Mouse (Mus musculus) mouse trophoblast stem cell (cell line): ENCODE measurements around the gene Vmn2r9.
"Not testable (repeated sequence)": the region's sequence is repeated elsewhere in the genome, so short reads cannot be mapped to it uniquely, and the experiment has no call there.

Experiments
- in situ Hi-C, 2 experiments: fragments of 300-500 bp; cut with MseI, MboI; formaldehyde crosslinking; loops; 2 replicates in 1 of 2; 3 replicates in 1 of 2; pipeline ENCODE4 v1.15.1; 2025

Gene Vmn2r9

DNA sequence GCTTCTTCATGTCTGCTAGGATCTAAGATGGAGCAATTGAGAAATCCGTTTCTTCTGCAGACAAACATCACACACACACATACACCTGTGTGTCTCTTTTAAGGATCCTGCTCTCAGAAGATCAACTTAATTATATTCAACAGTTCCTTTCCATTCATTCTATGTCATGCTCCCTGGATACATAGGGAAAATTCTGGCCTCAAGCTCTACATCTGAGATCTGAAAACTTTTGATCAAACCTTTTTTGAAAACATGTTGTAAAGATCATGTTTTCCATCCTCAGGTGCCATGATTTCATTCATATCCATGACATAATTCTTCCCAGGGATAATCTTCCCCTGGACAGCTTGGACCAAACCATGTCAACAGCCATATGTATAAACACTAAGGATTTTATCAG is at the start of gene Vmn2r9:
TSS of gene Vmn2r9 (minus strand) at position 101 of the 400 bp plus-strand sequence.
- in situ Hi-C loops = loop anchor here (10.0 kb wide), 2 partner anchors 232 to 242 kb away; partner anchors contain the start of gene Vmn2r12 (in 1 of the 2)

DNA sequence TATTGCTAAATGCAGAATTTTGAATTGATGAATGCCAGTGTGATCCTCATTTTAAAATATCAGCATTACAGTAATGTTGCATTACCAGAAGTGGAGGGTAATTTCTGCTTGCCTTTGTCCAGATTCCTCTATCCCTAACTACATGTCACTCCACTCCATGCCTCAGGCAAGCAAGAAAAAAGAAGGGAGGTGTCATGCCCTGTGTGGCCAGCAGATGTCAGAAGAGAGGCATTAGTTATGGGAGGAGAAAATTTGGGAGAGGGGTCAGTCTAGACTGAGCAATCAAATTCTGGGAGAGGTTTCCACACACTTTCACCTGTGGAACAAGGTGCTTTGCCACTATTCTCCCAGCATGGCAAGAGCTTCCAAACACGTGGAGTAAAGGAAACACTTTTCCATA is 14.3 kb upstream of the Vmn2r9 start:
- in situ Hi-C loops = not testable (repeated sequence)

DNA sequence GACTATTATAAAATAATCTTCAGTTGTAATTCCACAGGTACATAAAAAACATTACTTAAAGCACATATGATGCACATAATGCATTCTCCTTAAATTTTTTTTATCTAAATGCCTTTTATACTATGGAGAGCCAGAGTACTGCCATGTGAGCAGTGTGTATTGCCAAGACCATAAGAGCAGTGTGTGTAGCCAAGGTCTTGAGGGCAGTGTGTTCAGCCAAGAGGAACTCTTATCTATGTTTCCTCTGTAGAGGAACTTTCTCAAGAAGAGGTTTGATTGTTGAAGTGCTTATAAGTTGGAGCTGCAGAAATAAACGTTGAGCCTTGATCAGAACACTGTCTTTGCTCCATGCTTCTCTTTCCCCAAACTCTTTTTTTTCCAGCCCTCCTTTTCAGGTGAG is 2.9 kb downstream of the Vmn2r9 start:
- in situ Hi-C loops = no loop called here

DNA sequence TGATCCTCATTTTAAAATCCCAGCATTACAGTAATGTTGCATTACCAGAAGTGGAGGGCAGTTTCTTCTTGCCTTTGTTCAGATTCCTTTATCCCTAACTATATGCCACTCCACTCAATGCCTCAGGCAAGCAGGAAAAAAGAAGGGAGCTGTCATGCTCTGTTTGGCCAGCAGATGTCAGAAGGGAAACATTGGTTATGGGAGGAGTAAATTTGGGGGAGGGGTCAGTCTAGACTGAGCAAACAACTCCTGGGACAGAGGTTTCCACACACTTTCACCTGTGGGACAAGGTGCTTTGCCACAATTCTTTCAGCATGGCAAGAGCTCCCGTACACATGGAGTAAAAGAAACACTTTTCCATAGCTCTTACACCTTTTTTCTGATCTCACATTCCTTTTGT is 16.2 kb downstream of the Vmn2r9 start:
- in situ Hi-C loops = no loop called here

DNA sequence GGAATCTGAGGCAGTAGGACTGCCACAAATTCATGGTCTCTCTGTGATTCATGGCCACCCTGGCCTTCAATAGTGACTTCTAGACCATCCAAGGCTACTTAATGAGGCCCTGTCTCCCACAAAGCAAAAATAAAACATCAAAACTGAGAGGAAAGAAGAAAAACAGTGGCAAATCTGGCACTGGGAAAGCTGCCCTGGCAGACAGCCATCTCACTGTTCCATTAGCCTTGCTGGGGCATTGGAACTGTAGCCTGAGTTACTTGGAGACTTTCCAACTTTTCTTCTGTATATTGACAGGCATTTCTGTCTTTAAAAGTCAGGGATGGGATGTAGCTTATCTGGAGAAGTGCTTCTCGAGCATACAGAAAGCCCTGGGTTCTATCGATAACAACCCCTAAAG is 29.1 kb downstream of the Vmn2r9 start:
- in situ Hi-C loops = no loop called here

DNA sequence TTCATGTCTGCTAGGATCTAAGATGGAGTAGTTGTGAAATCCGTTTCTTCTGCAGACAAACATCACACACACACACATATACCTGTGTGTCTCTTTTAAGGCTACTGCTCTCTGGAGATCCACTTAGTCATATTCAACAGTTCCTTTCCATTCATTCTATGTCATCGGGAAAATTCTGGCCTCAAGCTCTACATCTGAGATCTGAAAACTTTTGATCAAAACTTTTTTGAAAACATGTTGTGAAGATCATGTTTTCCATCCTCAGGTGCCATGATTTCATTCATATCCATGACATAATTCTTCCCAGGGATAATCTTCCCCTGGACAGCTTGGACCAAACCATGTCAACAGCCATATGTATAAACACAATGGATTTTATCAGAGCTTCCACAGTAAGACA is 43.7 kb downstream of the Vmn2r9 start, which contains the start of gene Vmn2r8:
TSS of gene Vmn2r8 (minus strand) at position 101 of the 400 bp plus-strand sequence.
- in situ Hi-C loops = not testable (repeated sequence)

DNA sequence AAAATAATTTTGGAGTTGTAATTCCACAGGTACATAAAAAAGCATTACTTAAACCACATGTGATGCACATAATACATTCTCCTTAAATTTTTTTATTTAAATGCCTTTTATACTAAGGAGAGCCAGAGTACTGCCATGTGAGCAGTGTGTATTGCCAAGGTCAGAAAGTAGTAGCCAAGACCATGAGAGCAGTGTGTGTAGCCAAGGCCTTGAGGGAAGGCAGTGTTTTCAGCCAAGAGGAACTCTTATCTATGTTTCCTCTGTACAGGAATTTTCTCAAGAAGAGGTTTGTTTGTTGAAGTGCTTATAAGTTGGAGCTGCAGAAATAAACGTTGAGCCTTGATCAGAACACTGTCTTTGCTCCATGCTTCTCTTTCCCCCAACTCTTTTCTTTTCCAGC is 48.8 kb downstream of the Vmn2r9 start:
- in situ Hi-C loops = no loop called here

DNA sequence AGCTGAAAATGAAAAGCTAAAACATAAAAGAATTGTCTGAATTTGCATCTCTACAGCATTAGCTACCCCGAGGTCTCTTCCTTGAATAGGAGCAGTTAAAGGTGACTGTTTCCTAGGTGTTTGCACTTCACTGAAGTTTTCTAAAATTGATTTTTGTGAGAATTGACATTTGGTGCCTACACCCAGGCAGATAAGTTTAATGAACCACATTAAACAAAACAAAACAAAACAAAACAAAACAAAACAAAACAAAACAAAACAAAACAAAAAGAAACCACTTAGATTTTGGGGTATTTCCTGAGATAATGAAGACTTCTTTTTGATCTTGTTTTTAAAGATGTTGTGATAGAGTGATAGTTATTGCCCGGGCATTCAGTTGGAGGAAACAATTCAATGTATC is 57.1 kb downstream of the Vmn2r9 start, which contains the start of gene Tmed11:
TSS of gene Tmed11 (minus strand) at position 101 of the 400 bp plus-strand sequence.
- in situ Hi-C loops = not testable (repeated sequence)

DNA sequence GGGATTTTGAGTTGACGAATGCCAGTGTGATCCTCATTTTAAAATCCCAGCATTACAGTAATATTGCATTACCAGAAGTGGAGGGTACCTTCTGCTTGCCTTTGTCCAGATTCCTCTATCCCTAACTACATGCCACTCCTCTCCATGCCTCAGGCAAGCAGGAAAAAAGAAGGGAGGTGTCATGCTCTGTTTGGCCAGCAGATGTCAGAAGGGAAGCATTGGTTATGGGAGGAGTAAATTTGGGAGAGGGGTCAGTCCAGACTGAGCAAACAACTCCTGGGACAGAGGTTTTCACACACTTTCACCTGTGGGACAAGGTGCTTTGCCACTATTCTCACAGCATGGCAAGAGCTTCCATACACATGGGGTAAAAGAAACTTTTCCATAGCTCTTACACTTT is 62.0 kb downstream of the Vmn2r9 start:
- in situ Hi-C loops = not testable (repeated sequence)
